Mouse (Mus musculus) heart, embryonic 16.5 days (tissue): ENCODE results near the gene Ackr2. TPM values are rescaled to one million over a fixed set of nuclear protein-coding genes. Genes with fewer than 3 reads are reported as not detected.

Source experiments
- ATAC-seq: fragments of 200-750 bp; cut with Nextera tagmentation; replicated peaks from 2 replicates; pipeline ENCODE4 v1.8.0; 2017; ENCODE audit warnings: moderate number of reproducible peaks; ENCODE audit not compliant: insufficient read depth, low FRiP score; ENCODE audit errors: extremely low read depth
- H3K27ac ChIP-seq: fragments of 300-500 bp; sonication (generic); 2 replicates; pipeline ENCODE4 v1.5.1; 2014; ENCODE audit warnings: mild to moderate bottlenecking, low read length, control low read depth, moderate library complexity
- H3K27me3 ChIP-seq: fragments of 300-500 bp; sonication (generic); 2 replicates; pipeline ENCODE4 v1.6.1; 2014; ENCODE audit warnings: low read length, mixed read lengths; ENCODE audit not compliant: control insufficient read depth, insufficient read depth
- H3K36me3 ChIP-seq: fragments of 300-500 bp; sonication (generic); 2 replicates; pipeline ENCODE4 v1.6.1; 2014; ENCODE audit not compliant: control insufficient read depth, insufficient read depth
- H3K4me1 ChIP-seq: fragments of 300-500 bp; sonication (generic); 2 replicates; pipeline ENCODE4 v1.6.1; 2014; ENCODE audit warnings: low read length, mixed read lengths; ENCODE audit not compliant: control insufficient read depth, insufficient read depth
- H3K4me2 ChIP-seq: fragments of 300-500 bp; sonication (generic); 2 replicates; pipeline ENCODE4 v1.6.1; 2014; ENCODE audit warnings: low read depth, mild to moderate bottlenecking, control low read depth, low read length
- H3K4me3 ChIP-seq: fragments of 300-500 bp; sonication (generic); 2 replicates; pipeline ENCODE4 v1.5.1; 2014; ENCODE audit warnings: mild to moderate bottlenecking, control low read depth, low read length
- H3K9ac ChIP-seq: fragments of 300-500 bp; sonication (generic); 2 replicates; pipeline ENCODE4 v1.6.1; 2014; ENCODE audit warnings: low read length, control low read depth
- H3K9me3 ChIP-seq: fragments of 300-500 bp; sonication (generic); replicated peaks from 2 replicates; pipeline ENCODE4 v1.6.1; 2016; ENCODE audit warnings: low read length; ENCODE audit not compliant: control insufficient read depth
- WGBS: fragments of 180-500 bp; shearing (Covaris S2); extraction: QIAGEN DNeasy Blood & Tissue Kit; methylation state at CpG from one replicate; pipeline ENCODE4 v1.1.7; 2014; 5-methylcytosine and 5-hydroxymethylcytosine counted together
- polyA plus RNA-seq: library from polyadenylated mRNA; unstranded; fragments of >200 nt; fragmentation: Nextera tagmentation; extraction: Ambion mirVana; gene quantifications from 2 replicates; pipeline ENCODE4 v1.2.1, GENCODE M21; 2015

The Ackr2 gene
- polyA plus RNA-seq, 1 experiment from 2014 or later: 2.1 TPM

GRCm38 (mm10) chr9:121900282-121900855 lies 2.2 kb downstream of the Ackr2 start:
- Histone ChIP-seq H3K4me1 (0 out of 2 replicates have a peak, but pooled peaks cover 2% of the 10 kb centered on the region), H3K9ac (no peak overlapping the region), H3K4me3 (no peak overlapping the region), H3K4me2 (no peak overlapping the region), H3K9me3 (no peaks in the 10 kb centered on the region), H3K27ac (no peak overlapping the region), H3K27me3 (no peaks in the 10 kb centered on the region), H3K36me3 (no peaks in the 10 kb centered on the region)
- ATAC-seq: no peak
- WGBS: 88% methylated on average over 5 of the region's 5 CpGs

GRCm38 (mm10) chr9:121901710-121902700 lies 3.9 kb downstream of the Ackr2 start:
- Histone ChIP-seq H3K27ac (no peak overlapping the region), H3K9ac (no peak overlapping the region), H3K4me3 (no peak overlapping the region), H3K27me3 (no peaks in the 10 kb centered on the region), H3K4me2 (no peak overlapping the region), H3K9me3 (no peaks in the 10 kb centered on the region), H3K36me3 (no peaks in the 10 kb centered on the region), H3K4me1 (0 out of 2 replicates have a peak, but pooled peaks cover under 1% of the 10 kb centered on the region)
- 66% methylated on average over 5 of the region's 5 CpGs for WGBS
- no peak for ATAC-seq

GRCm38 (mm10) chr9:121903476-121904305 lies 5.5 kb downstream of the Ackr2 start:
- H3K27me3 ChIP-seq: no peaks in the 10 kb centered on the region
- no peaks in the 10 kb centered on the region for H3K4me1 ChIP-seq
- no peaks in the 10 kb centered on the region for H3K9me3 ChIP-seq
- H3K4me3 ChIP-seq: no peak overlapping the region
- H3K4me2 ChIP-seq: no peak overlapping the region
- no peak overlapping the region for H3K9ac ChIP-seq
- ATAC-seq: no peak
- no peaks in the 10 kb centered on the region for H3K36me3 ChIP-seq
- WGBS: 61% methylated on average over 8 of the region's 8 CpGs
- no peak overlapping the region for H3K27ac ChIP-seq

GRCm38 (mm10) chr9:121904319-121904718 lies 6.2 kb downstream of the Ackr2 start:
- H3K9ac ChIP-seq: no peak overlapping the region
- WGBS: 79% methylated on average over 4 of the region's 4 CpGs
- no peaks in the 10 kb centered on the region for H3K9me3 ChIP-seq
- no peaks in the 10 kb centered on the region for H3K36me3 ChIP-seq
- H3K27me3 ChIP-seq: no peaks in the 10 kb centered on the region
- ATAC-seq: no peak
- no peak overlapping the region for H3K4me3 ChIP-seq
- H3K4me1 ChIP-seq: no peaks in the 10 kb centered on the region
- H3K4me2 ChIP-seq: no peak overlapping the region
- no peak overlapping the region for H3K27ac ChIP-seq

GRCm38 (mm10) chr9:121904946-121905345 lies 6.8 kb downstream of the Ackr2 start:
- Histone ChIP-seq H3K27ac (no peak overlapping the region), H3K4me2 (no peak overlapping the region), H3K36me3 (no peaks in the 10 kb centered on the region), H3K4me1 (no peaks in the 10 kb centered on the region), H3K9me3 (no peaks in the 10 kb centered on the region), H3K4me3 (no peak overlapping the region), H3K9ac (no peak overlapping the region), H3K27me3 (no peaks in the 10 kb centered on the region)
- WGBS: 81% methylated on average over 7 of the region's 7 CpGs
- ATAC-seq: no peak

- 65% methylated on average over 4 of the region's 4 CpGs for WGBS
Measured at GRCm38 (mm10) chr9:121905556-121906185, 7.5 kb downstream of the Ackr2 start.

GRCm38 (mm10) chr9:121906456-121906855 lies 8.3 kb downstream of the Ackr2 start:
- WGBS: 77% methylated on average over 5 of the region's 5 CpGs
- Histone ChIP-seq H3K27ac (no peak overlapping the region), H3K27me3 (no peaks in the 10 kb centered on the region), H3K4me2 (no peak overlapping the region), H3K36me3 (no peaks in the 10 kb centered on the region), H3K9ac (no peak overlapping the region), H3K4me3 (no peak overlapping the region), H3K4me1 (no peaks in the 10 kb centered on the region), H3K9me3 (no peaks in the 10 kb centered on the region)
- no peak for ATAC-seq

More at GRCm38 (mm10) chr9:121905556-121906185, 7.5 kb downstream of the Ackr2 start:
- ATAC-seq: no peak
- no peak overlapping the region for H3K4me2 ChIP-seq
- H3K4me3 ChIP-seq: no peak overlapping the region
- H3K27me3 ChIP-seq: no peaks in the 10 kb centered on the region
- no peaks in the 10 kb centered on the region for H3K9me3 ChIP-seq
- H3K9ac ChIP-seq: no peak overlapping the region
- H3K4me1 ChIP-seq: no peaks in the 10 kb centered on the region
- H3K36me3 ChIP-seq: no peaks in the 10 kb centered on the region
- H3K27ac ChIP-seq: no peak overlapping the region

- H3K4me2 ChIP-seq: no peak overlapping the region
- no peaks in the 10 kb centered on the region for H3K9me3 ChIP-seq
- H3K4me3 ChIP-seq: no peak overlapping the region
- H3K36me3 ChIP-seq: no peaks in the 10 kb centered on the region
- no peaks in the 10 kb centered on the region for H3K27me3 ChIP-seq
- no peak overlapping the region for H3K27ac ChIP-seq
- no peak for ATAC-seq
- 73% methylated on average over 10 of the region's 10 CpGs for WGBS
- H3K9ac ChIP-seq: no peak overlapping the region
- no peaks in the 10 kb centered on the region for H3K4me1 ChIP-seq
Measured at GRCm38 (mm10) chr9:121907356-121908070, 9.4 kb downstream of the Ackr2 start.
